Mouse (Mus musculus) ES-Bruce4 (cell line): ENCODE measurements around the gene Map2k5.

Experiments used
- CTCF ChIP-seq: IDR thresholded peaks from one replicate; pipeline ENCODE4 v1.8.1; 2011; ENCODE audit warnings: low read depth, low read length
- EP300 ChIP-seq: IDR thresholded peaks from 2 replicates; pipeline ENCODE4 v1.6.1; 2011; ENCODE audit warnings: low read depth, low read length; ENCODE audit not compliant: insufficient read depth
- POLR2A ChIP-seq: IDR thresholded peaks from one replicate; pipeline ENCODE4 v1.8.1; 2011; ENCODE audit warnings: low read length; ENCODE audit not compliant: insufficient read depth

- TF ChIP-seq POLR2A (no peak), CTCF (no peak), EP300 (no peak)
Observed at GRCm38 (mm10) chr9:63145249-63146125, 232.2 kb downstream of the Map2k5 start.
